Mouse (Mus musculus) bone marrow, adult 2 months (tissue): ENCODE measurements around the gene Wasf2.

Experiments
- CTCF ChIP-seq: fragments of 200-500 bp; IDR thresholded peaks from 2 replicates; pipeline ENCODE4 v1.5.1; 2011; ENCODE audit warnings: low read length, control low read depth; ENCODE audit not compliant: control insufficient read depth, insufficient read depth
- POLR2A ChIP-seq: fragments of 200-500 bp; IDR thresholded peaks from 2 replicates; pipeline ENCODE4 v1.6.1; 2011; ENCODE audit warnings: low read depth, mild to moderate bottlenecking, control low read depth, low read length, borderline replicate concordance; ENCODE audit not compliant: control insufficient read depth

DNA sequence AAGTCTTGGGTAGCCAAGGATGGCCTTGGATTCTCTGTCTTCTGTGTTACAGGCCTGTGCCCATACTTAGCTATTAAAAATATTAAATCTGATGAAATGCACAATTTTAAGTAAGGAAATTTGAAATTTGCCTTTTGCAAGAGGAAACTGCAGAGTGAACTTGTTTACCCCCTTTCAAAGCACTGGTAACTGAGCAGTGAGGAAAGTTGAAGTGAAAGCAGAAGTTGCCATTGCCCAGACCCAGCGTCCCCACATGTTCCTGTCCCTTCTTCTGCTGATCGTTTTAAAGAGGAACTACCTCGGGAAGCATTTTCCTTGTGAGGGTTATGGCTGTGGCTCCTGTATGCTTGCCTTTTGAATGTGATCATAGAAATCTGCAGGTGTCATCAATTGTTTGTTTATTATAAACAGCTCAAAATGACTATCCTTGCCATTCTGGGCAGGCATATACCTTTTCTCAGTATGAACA, 39.8 kb downstream of the Wasf2 start:
- no peak for TF ChIP-seq POLR2A
- no peak for TF ChIP-seq CTCF
